Mouse (Mus musculus) neural tube, embryonic 13.5 days (tissue): ENCODE measurements around the gene Tmem185b. TPM values are rescaled to one million over a fixed set of nuclear protein-coding genes. Genes with fewer than 3 reads are reported as not detected.

ENCODE experiments used
- ATAC-seq: fragments of 200-750 bp; cut with Nextera tagmentation; 2 replicates; pipeline ENCODE4 v1.8.0; 2017; ENCODE audit warnings: low read depth, mild to moderate bottlenecking, moderate TSS enrichment, moderate library complexity
- H3K27ac ChIP-seq: fragments of 300-500 bp; sonication (generic); replicated peaks from 2 replicates; pipeline ENCODE4 v1.5.1; 2015; ENCODE audit warnings: moderate library complexity, mild to moderate bottlenecking, inconsistent platforms
- H3K27me3 ChIP-seq: fragments of 300-500 bp; sonication (generic); 2 replicates; pipeline ENCODE4 v1.6.1; 2015; ENCODE audit warnings: mild to moderate bottlenecking, inconsistent platforms
- H3K36me3 ChIP-seq: fragments of 300-500 bp; sonication (generic); 2 replicates; pipeline ENCODE4 v1.6.1; 2015; ENCODE audit warnings: mild to moderate bottlenecking, inconsistent platforms
- H3K4me1 ChIP-seq: fragments of 300-500 bp; sonication (generic); replicated peaks from 2 replicates; pipeline ENCODE4 v1.6.1; 2015; ENCODE audit warnings: inconsistent platforms
- H3K4me2 ChIP-seq: fragments of 300-500 bp; sonication (generic); 2 replicates; pipeline ENCODE4 v1.6.1; 2015; ENCODE audit warnings: inconsistent platforms, mild to moderate bottlenecking, moderate library complexity
- H3K4me3 ChIP-seq: fragments of 300-500 bp; sonication (generic); 2 replicates; pipeline ENCODE4 v1.5.1; 2015; ENCODE audit warnings: mild to moderate bottlenecking, inconsistent platforms
- H3K9ac ChIP-seq: fragments of 300-500 bp; sonication (generic); 2 replicates; pipeline ENCODE4 v1.6.1; 2015; ENCODE audit warnings: moderate library complexity, mild to moderate bottlenecking, inconsistent platforms
- H3K9me3 ChIP-seq: fragments of 300-500 bp; sonication (generic); 2 replicates; pipeline ENCODE4 v1.6.1; 2016; ENCODE audit warnings: inconsistent platforms
- WGBS: fragments of 180-500 bp; shearing (Covaris S2); methylation state at CpG from one replicate; pipeline ENCODE4 v1.1.7; 2015; 5-methylcytosine and 5-hydroxymethylcytosine counted together
- polyA plus RNA-seq: library from polyadenylated mRNA; unstranded; fragments of >200 nt; fragmentation: Nextera tagmentation; extraction: Ambion mirVana; gene quantifications from 2 replicates; pipeline ENCODE4 v1.2.1, GENCODE M21; 2015

Tmem185b gene
- polyA plus RNA-seq, 1 experiment from 2014 or later = 16.7 TPM

DNA sequence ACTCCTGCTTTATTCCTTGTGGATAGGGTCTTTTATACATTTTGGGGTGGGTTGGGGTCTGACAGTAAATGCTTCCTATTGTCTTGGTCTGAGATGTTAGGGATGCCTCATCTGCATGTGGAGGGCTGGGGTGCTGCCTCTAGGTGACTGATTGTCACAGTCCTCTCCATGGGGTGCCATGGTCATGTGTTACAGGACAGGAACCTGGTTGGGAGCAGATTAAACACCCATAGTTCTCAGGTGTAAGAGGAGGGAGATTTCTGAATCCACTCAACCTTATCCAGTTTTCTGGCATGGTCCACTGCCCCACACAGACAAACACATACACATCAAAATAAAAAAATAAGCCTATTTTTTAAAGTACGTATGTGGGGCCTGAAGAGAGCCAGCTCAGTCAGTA, 33.5 kb upstream of the Tmem185b start:
- no peaks in the 10 kb centered on the region for H3K36me3 ChIP-seq
- WGBS = 92% methylated on average over 1 of the region's 1 CpGs
- H3K4me1 ChIP-seq = peaks cover 29% of the 10 kb centered on the region
- no peak overlapping the region for H3K4me3 ChIP-seq
- no peak overlapping the region for H3K4me2 ChIP-seq
- no peaks in the 10 kb centered on the region for H3K9me3 ChIP-seq
- H3K27ac ChIP-seq = 0 out of 2 replicates have a peak overlapping the region, but pooled peaks have one; percentile 9
- ATAC-seq = no peak
- no peaks in the 10 kb centered on the region for H3K27me3 ChIP-seq
- H3K9ac ChIP-seq = no peak overlapping the region

DNA sequence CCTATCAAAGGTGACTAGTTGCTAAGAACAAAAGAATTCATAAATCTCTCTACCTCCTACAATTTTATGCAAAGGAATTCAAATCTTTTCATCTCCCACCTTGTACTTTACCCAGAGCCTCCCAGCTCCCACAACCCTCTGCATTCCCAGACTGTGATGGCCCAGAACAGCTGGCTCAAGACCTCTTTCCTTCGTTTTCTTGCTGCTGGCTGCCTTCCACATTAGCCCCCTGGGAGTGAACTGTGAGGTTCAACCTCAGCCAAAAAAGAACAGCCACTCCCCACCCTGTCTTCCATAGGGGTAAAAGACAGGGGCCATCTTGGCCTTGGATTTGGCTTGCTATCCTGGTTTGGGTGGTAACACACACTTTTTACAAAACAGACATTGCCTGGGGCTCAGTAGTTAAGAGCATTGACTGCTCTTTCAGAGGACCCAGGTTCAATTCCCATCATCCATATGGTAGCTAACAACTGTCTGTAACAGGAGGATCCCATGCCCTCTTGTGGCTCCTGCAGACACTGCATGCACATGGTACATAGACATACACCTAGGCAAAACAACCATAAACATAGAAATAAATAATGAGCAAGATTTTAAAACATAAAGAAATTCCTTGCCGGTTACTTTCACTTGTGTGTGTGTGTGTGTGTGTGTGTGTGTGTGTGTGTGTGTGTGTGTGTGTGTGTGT, 31.8 kb upstream of the Tmem185b start:
- no peak overlapping the region for H3K4me3 ChIP-seq
- no peak overlapping the region for H3K27ac ChIP-seq
- no peak overlapping the region for H3K4me2 ChIP-seq
- WGBS = 71% methylated on average over 2 of the region's 2 CpGs
- peaks cover 27% of the 10 kb centered on the region for H3K4me1 ChIP-seq
- H3K9ac ChIP-seq = no peak overlapping the region
- ATAC-seq = no peak
- no peaks in the 10 kb centered on the region for H3K9me3 ChIP-seq
- no peaks in the 10 kb centered on the region for H3K36me3 ChIP-seq
- H3K27me3 ChIP-seq = no peaks in the 10 kb centered on the region

DNA sequence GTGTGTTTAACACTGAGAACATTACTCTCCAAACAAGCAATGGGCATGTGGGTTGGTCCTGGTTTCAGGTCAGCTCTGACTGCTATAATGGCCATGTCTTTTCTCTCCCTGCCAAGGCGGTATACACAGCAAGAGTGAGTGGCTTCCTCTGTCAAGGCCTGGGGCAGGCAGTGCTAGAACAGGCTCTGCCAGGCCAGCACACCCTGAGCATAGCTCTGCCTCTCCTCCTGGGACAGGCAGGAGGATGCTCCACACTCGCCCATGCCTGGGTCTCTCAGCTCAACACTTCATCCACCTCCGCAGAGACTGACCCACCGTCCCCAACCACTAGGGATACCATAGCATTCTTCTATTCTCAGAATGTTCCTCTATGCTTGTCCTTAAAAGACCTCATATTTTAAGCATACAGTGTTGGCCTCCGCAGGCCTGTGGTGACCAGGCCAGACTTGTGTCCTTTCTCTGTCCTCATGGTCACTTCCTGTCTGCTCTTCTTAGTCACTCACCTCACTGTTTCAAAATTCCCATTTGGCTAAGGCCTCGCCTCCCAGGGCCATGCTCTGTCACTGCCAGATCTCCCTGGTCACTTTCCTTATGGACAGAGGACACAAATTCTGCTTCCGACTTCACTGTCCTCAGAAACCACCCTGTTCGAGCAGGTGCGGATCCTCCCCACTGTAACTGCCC, 31.1 kb upstream of the Tmem185b start:
- peaks cover 27% of the 10 kb centered on the region for H3K4me1 ChIP-seq
- H3K27ac ChIP-seq = no peak overlapping the region
- H3K36me3 ChIP-seq = no peaks in the 10 kb centered on the region
- WGBS = 91% methylated on average over 8 of the region's 9 CpGs
- H3K9me3 ChIP-seq = no peaks in the 10 kb centered on the region
- H3K4me2 ChIP-seq = no peak overlapping the region
- no peaks in the 10 kb centered on the region for H3K27me3 ChIP-seq
- no peak for ATAC-seq
- no peak overlapping the region for H3K9ac ChIP-seq
- H3K4me3 ChIP-seq = no peak overlapping the region

DNA sequence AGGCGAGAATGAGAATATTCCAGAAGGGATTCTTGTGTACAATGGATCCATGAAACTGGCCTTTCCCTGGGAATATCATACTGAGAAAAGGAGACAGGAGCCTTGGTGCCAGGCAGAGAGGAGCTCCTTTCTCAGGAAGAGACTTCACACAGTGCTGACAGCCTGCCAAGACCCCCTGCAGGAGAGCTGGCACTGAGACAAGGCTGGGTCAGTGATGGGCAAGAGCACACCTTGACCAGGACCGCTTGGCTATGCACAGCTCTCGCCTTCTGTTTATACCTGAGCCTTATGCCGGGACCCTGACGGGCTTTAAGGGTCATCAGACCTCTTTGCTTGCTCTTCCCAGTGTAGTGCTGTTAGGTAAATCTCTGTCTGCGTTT, 30.6 kb upstream of the Tmem185b start:
- Histone ChIP-seq H3K27me3 (no peaks in the 10 kb centered on the region), H3K4me3 (no peak overlapping the region), H3K4me1 (peaks cover 27% of the 10 kb centered on the region), H3K9me3 (no peaks in the 10 kb centered on the region), H3K36me3 (0 out of 2 replicates have a peak, but pooled peaks cover 1% of the 10 kb centered on the region), H3K4me2 (no peak overlapping the region), H3K9ac (no peak overlapping the region), H3K27ac (no peak overlapping the region)
- no peak for ATAC-seq
- 87% methylated on average over 6 of the region's 6 CpGs for WGBS

DNA sequence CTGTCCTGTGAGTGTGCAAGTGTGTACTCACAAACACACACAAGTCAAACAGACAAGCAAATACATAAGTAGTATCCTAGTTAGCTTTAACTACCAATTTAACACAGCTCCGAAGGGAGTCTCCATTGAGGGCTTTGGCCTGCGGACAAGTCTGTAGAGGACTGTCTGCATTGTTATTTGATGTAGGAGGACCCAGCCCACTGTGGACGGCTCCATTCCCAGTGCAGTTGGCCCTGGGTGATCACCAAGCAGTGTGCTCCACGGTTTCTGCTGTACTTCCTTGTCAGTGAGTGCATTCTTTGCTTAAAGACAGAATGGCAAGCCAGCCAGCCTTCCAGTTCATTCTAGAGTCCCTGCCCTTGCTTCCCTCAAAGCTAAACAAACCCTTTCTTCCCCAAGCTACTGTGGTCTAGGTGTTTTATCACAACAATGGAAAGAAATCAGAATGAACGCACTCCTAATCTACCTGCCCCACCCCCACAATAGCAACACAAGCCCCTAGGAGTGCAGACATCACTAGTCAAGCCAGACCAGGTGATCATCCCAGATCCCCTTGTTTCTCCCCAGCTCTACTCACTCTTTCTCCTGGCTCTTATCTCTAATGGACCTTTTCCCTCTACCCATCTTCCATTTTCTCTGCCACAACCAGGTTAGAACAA, 28.5 kb upstream of the Tmem185b start:
- Histone ChIP-seq H3K27me3 (no peaks in the 10 kb centered on the region), H3K27ac (no peak overlapping the region), H3K36me3 (peaks cover 6% of the 10 kb centered on the region; the same call in 1 of the 2 replicates), H3K9ac (no peak overlapping the region), H3K9me3 (no peaks in the 10 kb centered on the region; the same call in 1 of the 2 replicates), H3K4me2 (no peak overlapping the region), H3K4me3 (no peak overlapping the region), H3K4me1 (peaks cover 22% of the 10 kb centered on the region)
- WGBS = 74% methylated on average over 5 of the region's 5 CpGs
- no peak for ATAC-seq

DNA sequence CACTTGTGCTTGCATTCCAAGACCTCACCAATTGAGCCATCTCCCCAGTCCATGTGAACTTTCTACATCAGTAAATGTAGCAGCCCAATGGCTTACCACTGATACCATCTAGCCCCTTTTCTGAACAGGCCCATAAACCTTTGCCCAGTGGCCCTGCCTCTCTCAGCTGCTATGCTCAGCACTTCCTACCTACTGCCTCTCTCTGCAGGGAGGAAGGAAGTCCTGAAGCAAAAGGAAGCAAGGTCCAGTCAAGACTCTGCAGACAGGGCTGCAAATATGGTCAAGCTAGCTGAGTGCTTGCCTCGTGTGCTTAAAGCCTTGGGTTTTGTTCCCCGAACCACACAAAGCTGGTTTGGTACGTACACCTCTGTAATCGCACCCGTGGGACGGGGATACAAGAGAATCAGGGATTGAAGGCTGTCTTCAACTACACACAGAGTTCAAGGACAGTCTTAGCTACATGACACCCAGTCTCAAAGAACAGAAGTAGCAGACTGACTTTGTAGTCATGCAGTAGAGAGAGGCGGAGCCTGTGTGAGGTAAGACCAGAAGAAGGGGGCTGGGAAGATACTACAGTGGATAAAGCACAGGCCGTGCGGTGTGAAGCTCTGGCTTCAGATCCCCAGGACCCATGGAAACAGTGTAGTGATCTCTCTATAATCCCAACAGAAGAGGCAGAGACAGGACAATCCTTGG, 27.3 kb upstream of the Tmem185b start:
- peaks cover 6% of the 10 kb centered on the region; the same call in 1 of the 2 replicates for H3K36me3 ChIP-seq
- no peak for ATAC-seq
- H3K4me2 ChIP-seq = no peak overlapping the region
- peaks cover 33% of the 10 kb centered on the region for H3K4me1 ChIP-seq
- H3K9me3 ChIP-seq = no peaks in the 10 kb centered on the region; the same call in 1 of the 2 replicates
- H3K9ac ChIP-seq = no peak overlapping the region
- 83% methylated on average over 9 of the region's 9 CpGs for WGBS
- H3K4me3 ChIP-seq = no peak overlapping the region
- no peaks in the 10 kb centered on the region for H3K27me3 ChIP-seq
- H3K27ac ChIP-seq = no peak overlapping the region

DNA sequence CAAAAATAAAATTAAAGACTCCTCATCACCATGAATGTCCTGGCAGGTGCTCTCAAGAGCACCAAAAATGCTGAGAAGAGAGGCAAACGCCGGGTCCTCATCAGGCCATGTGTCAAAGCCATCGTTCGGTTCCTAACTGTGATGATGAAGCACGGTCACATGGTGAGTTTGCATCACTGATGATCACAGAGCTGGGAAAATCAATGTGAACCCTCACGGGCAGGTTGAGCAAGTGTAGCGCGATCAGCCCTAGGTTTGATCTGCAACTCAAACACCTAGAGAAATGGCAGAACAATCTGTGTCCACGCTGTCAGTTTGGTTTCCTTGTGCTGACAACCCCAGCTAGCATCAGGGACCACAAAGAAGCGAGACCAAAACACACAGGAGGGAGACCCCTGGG, 26.5 kb upstream of the Tmem185b start:
- Histone ChIP-seq H3K4me1 (peaks cover 38% of the 10 kb centered on the region), H3K27me3 (no peaks in the 10 kb centered on the region), H3K4me3 (no peak overlapping the region), H3K9me3 (no peaks in the 10 kb centered on the region; the same call in 1 of the 2 replicates), H3K27ac (no peak overlapping the region), H3K9ac (no peak overlapping the region), H3K36me3 (peaks cover 6% of the 10 kb centered on the region; the same call in 1 of the 2 replicates), H3K4me2 (no peak overlapping the region)
- ATAC-seq = no peak
- WGBS = 92% methylated on average over 10 of the region's 10 CpGs

DNA sequence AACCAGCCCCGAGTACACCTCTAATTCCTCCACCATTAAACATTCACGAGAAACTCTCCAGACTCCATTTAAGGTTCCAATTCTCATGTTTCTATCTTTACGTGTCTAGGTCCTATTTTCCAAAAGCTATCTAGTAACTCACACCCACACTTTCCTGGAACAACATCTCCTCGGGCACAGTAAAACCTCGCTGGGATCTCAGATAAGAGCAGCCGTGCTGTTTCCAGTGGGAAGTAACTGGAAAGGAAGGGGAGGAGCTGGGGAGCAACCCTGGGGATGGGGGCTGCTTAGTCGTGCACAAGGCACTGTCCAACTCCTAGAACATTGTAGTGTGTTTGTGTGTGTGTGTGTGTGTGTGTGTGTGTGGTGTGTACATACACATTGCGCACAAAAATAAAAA, 24.1 kb upstream of the Tmem185b start:
- peaks cover 6% of the 10 kb centered on the region; the same call in 1 of the 2 replicates for H3K36me3 ChIP-seq
- WGBS = 83% methylated on average over 8 of the region's 8 CpGs
- no peaks in the 10 kb centered on the region; the same call in 1 of the 2 replicates for H3K9me3 ChIP-seq
- H3K9ac ChIP-seq = no peak overlapping the region
- no peak overlapping the region for H3K4me3 ChIP-seq
- no peak overlapping the region for H3K4me2 ChIP-seq
- peaks cover 36% of the 10 kb centered on the region for H3K4me1 ChIP-seq
- H3K27ac ChIP-seq = no peak overlapping the region
- no peak for ATAC-seq
- H3K27me3 ChIP-seq = peaks cover 6% of the 10 kb centered on the region; the same call in 1 of the 2 replicates

DNA sequence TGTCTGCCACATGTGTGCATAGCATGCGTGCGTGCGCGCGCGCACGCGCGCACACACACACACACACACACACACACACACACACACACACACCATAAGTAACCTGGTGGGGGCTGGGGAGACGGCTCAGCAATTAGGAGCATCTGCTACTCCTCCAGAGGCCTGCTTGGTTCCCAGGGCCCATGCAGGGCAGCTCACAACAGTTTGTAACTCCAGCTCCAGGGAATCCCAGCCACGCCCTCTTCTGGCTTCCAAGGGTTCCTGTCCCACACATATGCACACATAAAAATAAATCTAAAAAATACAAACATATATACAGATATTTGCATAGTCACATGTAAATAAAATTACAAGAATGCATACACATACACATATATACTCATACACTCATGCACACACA, 23.2 kb upstream of the Tmem185b start:
- Histone ChIP-seq H3K9ac (peak overlapping the region; percentile 79; the same call in 1 of the 2 replicates), H3K27me3 (peaks cover 6% of the 10 kb centered on the region; the same call in 1 of the 2 replicates), H3K36me3 (peaks cover 6% of the 10 kb centered on the region; the same call in 1 of the 2 replicates), H3K9me3 (no peaks in the 10 kb centered on the region; the same call in 1 of the 2 replicates), H3K27ac (no peak overlapping the region), H3K4me2 (peak overlapping the region; percentile 75), H3K4me1 (peaks cover 34% of the 10 kb centered on the region), H3K4me3 (no peak overlapping the region)
- 85% methylated on average over 11 of the region's 11 CpGs for WGBS
- no peak for ATAC-seq

DNA sequence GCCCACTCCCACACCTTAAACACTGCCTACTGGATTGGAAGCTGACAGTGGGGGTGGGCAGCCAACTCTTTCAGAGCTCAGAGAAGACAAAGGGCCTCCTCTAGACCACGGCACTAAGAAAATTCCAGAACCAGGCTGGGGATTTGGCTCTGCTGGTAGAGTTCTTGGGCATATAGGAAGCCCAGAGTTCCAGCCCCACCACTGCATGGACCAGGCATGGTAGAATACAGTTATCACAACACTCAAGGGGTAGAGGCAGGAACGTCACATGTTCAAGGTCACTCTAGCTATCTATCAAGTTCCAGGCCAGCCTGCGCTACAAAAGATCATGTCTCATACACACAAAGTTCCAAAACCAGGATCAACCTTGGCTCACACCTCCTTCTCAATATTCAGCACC, 22.8 kb upstream of the Tmem185b start:
- peaks cover 6% of the 10 kb centered on the region; the same call in 1 of the 2 replicates for H3K36me3 ChIP-seq
- H3K9ac ChIP-seq = peak overlapping the region; percentile 79; the same call in 1 of the 2 replicates
- WGBS = 79% methylated on average over 3 of the region's 3 CpGs
- H3K4me2 ChIP-seq = peak overlapping the region; percentile 75
- peak overlapping the region; percentile 78 for H3K4me3 ChIP-seq
- peaks cover 6% of the 10 kb centered on the region; the same call in 1 of the 2 replicates for H3K27me3 ChIP-seq
- H3K27ac ChIP-seq = no peak overlapping the region
- no peak for ATAC-seq
- H3K4me1 ChIP-seq = peaks cover 34% of the 10 kb centered on the region
- no peaks in the 10 kb centered on the region; the same call in 1 of the 2 replicates for H3K9me3 ChIP-seq

DNA sequence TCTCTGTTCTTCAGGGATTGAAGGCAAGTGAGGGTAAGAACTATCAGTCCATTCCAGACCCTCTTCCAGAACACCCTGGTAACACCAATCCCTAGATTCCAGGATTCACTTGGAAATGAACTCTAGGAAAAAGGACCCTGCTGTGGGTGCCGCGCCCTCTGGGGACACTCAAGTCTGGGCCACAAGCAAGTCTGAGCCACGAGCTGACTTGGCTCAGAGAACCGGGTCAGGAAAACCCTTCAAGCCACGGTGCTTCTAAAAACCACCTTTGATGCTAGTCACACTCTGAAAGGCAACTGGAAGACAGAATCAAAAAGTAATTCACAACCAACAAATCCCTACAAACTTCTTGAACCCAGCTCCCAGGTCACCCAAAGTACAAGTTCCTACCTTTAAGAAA, 22.2 kb upstream of the Tmem185b start:
- no peak for ATAC-seq
- peak overlapping the region; percentile 78 for H3K4me3 ChIP-seq
- peaks cover 34% of the 10 kb centered on the region for H3K4me1 ChIP-seq
- peaks cover 6% of the 10 kb centered on the region; the same call in 1 of the 2 replicates for H3K27me3 ChIP-seq
- 35% methylated on average over 5 of the region's 5 CpGs for WGBS
- no peaks in the 10 kb centered on the region; the same call in 1 of the 2 replicates for H3K9me3 ChIP-seq
- peak overlapping the region; percentile 71; the same call in 1 of the 2 replicates for H3K27ac ChIP-seq
- H3K9ac ChIP-seq = peak overlapping the region; percentile 79
- H3K36me3 ChIP-seq = peaks cover 6% of the 10 kb centered on the region; the same call in 1 of the 2 replicates
- peak overlapping the region; percentile 75 for H3K4me2 ChIP-seq
